Mouse (Mus musculus) ES-Bruce4 (cell line): Measurements from ENCODE around the gene Hexim1.

Experiments used
- CTCF ChIP-seq: IDR thresholded peaks from one replicate; pipeline ENCODE4 v1.8.1; 2011; ENCODE audit warnings: low read depth, low read length
- EP300 ChIP-seq: IDR thresholded peaks from 2 replicates; pipeline ENCODE4 v1.6.1; 2011; ENCODE audit warnings: low read depth, low read length; ENCODE audit not compliant: insufficient read depth
- POLR2A ChIP-seq: IDR thresholded peaks from one replicate; pipeline ENCODE4 v1.8.1; 2011; ENCODE audit warnings: low read length; ENCODE audit not compliant: insufficient read depth

- TF ChIP-seq CTCF = no peak
- no peak for TF ChIP-seq POLR2A
- no peak for TF ChIP-seq EP300
These were observed 10.8 kb upstream of the Hexim1 start for GRCm38 (mm10) chr11:103105180-103105725.
